Mouse (Mus musculus): ENCODE data around the gene Mlst8.
A peak's percentile ranks its signal among the peaks of the same experiment; 100 is the strongest.

The Mlst8 gene

GRCm38 (mm10) chr17:24478663-24479380, at the start of gene Mlst8:
Gene Mlst8 (minus strand): TSS chr17:24479078.
- DNase-seq = peak; percentile 98

DNA sequence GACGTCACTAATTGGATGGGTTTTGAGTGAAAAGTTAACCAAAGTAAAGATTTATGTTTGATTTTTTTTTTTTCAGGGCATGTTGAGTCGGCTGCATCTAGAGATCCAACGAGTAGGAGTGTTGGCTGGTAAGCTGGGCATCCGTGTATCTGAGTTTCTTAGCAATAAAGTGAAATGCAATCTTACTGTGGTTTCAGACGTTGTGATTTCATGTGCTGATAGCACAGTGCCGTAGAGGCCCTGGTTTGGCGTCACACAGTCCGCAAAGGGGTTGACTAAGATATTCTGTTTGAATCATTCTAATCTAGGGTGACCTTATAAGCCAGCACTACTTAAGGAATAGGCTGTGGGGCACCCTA, 49.7 kb upstream of the Mlst8 start:
- DNase-seq = no peak

DNA sequence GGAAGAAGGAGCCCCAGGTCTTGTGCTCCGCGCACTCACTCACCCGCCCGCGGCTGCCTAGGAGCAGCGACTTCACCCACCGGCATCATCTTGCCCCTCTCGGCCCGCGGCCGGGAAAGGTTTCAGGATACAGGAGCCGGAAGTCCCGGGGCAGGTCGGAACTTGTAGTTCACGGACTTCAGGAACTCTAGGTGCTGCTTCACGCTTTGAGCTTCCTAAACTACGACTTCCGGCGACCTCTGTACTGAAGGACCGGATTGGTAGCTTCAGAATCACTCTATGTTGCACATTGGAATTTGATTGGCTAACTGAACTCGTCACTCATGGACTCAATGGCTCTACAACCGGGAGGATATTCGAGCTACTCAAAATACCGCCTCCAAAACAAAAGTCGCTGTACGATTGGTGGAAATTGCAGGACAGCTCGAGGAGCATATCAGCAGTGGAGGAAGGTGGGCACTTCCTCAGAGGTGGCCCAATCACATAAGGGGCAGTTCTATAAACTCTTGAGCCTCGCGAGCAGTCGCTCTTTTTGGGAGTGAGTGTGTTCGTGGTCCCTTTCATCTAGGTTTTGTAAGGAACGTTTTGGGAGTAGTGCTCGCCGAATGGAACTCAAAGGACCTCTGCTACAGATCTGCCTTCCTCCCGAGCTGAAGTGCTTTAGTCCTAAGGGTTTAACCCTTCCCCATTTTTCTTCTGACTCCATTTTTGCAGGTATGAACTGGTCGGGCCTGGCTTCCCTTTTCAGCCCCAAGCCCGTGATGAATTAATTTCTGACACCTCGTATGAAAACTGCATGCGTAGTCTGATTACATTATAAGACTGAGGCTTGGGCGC, 49.1 kb upstream of the Mlst8 start, which contains the start of gene Traf7:
Gene Traf7 (minus strand): TSS at position 216 of the 837 bp plus-strand sequence.
- DNase-seq = peak; percentile 86

GRCm38 (mm10) chr17:24527315-24527714, 48.4 kb upstream of the Mlst8 start:
- DNase-seq = no peak

DNA sequence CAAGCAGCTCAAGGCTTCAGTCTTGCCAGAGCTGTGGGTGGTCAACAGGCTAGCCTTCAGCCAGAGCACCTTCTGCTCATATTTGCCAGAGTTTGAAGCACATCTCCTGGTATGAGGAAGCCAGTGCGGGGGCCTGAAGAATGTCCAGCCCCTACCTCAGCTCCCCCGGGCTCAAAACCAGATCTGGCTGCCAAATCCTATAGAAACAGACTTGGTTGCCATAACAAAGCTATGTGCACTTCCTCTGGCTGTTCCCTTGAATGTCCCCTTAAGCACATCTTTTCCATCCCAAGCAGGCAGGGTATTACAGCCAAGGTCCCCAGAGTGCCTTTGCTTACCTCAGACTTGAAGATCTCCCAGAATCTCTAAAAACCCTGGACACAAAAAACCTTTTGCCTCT, 45.9 kb upstream of the Mlst8 start:
- DNase-seq = no peak

DNA sequence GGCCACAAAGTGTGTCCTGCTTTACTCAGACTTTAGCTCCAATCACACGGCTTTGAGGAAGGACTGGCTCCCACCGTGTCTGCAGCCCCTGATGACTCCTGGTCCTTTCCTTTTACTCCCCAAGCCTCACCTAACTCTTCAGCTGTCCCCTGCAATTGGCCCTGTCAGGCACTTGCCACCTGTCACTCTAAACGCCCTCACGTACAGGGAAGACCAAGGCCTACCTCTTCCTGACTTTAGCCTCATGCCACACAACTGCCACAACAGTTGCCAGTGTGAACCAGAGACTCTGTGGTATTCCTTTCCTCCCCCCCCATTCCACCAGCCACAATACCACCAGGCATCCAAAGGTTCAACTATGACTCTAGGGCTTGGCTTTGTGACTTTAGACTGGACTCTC, 41.6 kb upstream of the Mlst8 start:
- DNase-seq = no peak

GRCm38 (mm10) chr17:24514270-24515257, 35.7 kb upstream of the Mlst8 start:
- no peak for DNase-seq

DNA sequence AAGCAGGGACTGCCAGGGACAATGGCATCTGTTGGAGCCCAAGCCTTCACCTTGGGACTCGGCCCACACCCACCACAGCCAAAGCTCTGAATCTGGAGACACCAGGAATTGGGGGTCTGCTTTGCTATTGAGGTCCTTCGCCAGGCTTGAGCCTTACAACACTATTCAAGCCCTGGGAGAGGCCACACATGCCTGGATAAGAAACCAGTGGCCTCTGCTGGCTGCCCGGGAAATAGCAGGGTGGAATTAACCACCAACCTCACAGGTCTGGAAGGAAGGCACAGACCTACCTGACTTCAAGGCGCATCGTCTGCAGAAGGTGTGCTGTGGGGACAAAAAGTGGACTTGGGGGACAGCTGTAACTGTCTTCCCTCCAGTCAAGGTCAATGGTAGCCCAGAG, 34.7 kb upstream of the Mlst8 start:
- DNase-seq = peak; percentile 70

DNA sequence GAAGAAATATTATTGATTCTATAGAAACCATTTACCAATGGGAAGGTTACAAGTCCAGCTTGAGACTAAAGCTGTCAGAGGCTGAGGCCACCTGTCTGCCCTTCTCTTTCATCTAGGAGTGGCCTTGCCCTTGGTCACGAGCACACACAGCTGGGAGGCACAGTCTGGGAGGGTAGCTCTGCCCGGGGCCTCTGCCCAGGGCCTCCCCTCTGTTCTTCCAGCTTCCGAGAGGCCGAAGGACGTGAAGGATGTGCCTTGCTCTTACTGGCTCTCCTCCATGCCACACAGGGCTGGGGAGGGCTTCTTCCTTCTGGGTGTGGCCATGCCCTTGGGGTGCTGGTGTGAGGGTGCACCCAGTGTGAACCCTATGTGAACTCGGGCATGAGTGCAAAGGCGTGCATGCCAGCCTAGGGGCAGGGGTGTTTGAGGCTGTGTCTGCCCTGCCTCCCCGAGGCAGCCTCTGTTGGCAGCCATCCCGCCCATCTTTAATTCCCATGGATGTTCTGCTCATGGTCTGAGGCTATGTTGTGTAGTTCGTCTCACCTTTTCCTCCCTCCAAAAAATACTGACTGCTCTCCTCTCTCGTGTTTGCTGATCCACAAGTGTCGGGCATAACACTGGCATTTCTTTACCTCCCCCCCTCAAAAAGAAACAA, 29.1 kb upstream of the Mlst8 start:
- DNase-seq = no peak

- no peak for DNase-seq
Observed at GRCm38 (mm10) chr17:24507129-24507664, 28.3 kb upstream of the Mlst8 start.

DNA sequence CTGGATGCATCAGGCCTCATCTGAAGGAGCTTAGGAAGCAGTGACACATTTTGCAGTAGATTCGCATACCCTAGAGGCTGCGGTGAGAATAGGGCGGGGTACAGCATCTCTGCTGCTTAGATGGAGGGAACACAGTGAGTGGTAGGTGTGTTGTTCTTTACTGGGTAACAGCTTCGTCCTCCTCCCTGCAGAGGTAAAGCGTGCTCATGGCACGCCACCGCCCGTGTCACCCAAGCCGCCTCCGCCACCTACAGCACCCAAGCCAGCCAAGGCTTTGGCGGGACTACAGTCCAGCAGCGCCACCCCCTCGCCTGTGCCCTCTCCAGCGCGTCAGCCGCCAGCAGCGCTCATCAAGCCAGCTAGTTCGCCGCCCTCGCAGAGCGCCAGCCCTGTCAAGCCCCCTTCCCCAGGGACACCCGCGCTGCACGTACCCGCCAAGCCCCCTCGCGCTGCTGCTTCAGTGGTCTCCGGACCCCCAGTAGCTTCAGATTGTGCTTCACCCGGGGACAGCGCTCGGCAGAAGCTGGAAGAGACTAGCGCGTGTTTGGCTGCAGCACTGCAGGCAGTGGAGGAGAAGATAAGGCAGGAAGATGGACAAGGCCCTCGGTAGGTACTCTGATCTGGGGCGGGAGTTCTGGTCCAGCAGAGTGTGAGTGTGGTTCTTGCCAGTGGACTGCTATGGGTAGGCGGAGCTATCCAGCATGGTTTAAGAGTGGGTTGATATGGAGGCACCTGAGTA, 27.6 kb upstream of the Mlst8 start:
- peak; percentile 48 for DNase-seq

- no peak for DNase-seq
Observed at GRCm38 (mm10) chr17:24505286-24505955, 26.5 kb upstream of the Mlst8 start.

- no peak for DNase-seq
Observed at GRCm38 (mm10) chr17:24504085-24504484, 25.2 kb upstream of the Mlst8 start.

DNA sequence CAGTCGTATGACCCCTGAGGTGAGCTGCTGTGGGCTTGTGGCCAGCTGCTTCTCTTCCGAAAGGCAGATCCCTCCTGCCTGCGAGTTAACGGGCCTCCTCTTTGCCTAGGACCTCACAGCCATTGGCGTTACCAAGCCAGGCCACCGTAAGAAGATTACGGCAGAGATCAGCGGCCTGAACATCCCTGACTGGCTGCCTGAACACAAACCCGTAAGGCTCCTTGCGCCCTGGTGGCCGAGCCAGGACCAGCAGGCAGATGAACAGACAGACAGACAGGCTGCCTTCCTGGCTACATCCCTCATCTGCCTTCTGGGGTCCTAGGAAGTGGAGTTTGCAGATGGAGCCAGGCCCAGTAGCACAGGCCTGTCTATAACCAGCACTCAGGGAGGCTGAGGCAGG, 23.3 kb upstream of the Mlst8 start:
- no peak for DNase-seq

DNA sequence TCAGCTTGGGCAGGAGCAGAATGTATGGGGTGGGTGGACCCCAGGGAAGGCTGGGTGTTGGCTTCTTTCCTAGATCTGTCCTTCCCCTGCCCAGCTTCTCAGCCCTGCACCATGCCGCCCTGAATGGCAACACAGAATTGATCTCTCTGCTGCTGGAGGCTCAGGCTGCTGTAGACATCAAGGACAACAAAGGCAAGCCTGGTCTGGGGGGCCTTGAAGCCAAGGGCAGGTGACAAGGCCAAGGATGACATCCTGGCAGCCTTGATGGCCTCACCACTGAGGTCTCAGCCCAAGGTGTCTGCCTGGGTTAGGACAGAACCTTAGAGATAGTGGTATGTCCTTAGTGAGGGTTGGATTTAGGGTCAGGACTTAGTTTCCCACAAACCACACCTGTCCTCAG, 17.1 kb upstream of the Mlst8 start:
- DNase-seq = no peak

DNA sequence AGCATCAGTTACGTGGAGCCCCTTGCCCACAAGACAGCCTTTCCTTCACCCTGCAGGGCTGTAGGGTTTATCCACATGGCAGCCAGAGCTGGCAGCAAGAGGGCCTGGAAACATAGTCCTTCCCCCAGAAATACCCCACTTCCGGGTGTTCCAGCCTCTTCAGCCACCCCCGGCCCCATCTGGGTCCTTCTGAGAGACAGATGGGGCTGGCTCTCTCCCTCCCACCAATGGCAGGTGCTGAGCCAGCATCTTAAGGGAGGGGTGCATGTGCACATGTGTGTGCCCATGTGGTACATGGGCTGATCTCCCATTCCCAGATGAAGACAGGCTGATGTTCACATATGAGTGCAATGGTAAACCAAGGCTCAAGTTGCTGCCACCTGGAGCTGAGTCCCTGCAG, 16.6 kb upstream of the Mlst8 start:
- DNase-seq = peak; percentile 61

GRCm38 (mm10) chr17:24494627-24495335, 15.9 kb upstream of the Mlst8 start:
- peak; percentile 63 for DNase-seq

DNA sequence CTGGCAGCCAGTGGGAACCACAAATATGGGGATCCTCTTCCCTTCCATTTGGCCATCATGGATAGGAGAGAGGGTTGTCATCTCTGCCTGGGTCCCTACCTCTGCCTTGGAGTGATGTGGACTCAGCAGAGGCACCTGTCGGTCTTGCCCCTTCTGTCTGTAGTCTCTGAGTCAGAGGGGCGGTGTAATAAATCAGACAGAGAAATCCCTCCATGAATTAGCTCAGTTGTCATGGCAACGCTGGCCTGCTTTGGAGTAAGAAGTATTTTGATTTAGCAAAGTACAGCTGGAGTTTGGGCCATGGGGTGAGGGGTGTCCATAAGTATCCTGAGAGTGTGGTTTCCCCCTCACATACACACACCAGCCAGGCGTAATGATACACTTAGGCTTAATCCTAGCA, 11.5 kb upstream of the Mlst8 start:
- DNase-seq = peak; percentile 61

- DNase-seq = no peak
Observed at GRCm38 (mm10) chr17:24489265-24490030, 10.6 kb upstream of the Mlst8 start.
